Mouse (Mus musculus) inflammation-experienced regulatory T-cells, adult 16 weeks (primary cell): Measurements from ENCODE around the gene Hist1h2bn. TPM values are rescaled to one million over a fixed set of nuclear protein-coding genes. Genes with fewer than 3 reads are reported as not detected.

Experiments
- polyA plus RNA-seq: library from polyadenylated mRNA; unstranded; fragments of 100-300 nt; shearing (Covaris generic); gene quantifications from one replicate; pipeline ENCODE4 v1.2.1, GENCODE M21; 2017

The Hist1h2bn gene
- polyA plus RNA-seq, result 2.1 TPM

GRCm38 (mm10) chr13:21753524-21754285, at the start of gene Hist1h2bn, which contains the start of gene Hist1h2ak:
Gene Hist1h2bn, plus strand, starts transcription at chr13:21754123.
Gene Hist1h2ak, minus strand, starts transcription at chr13:21753827.

GRCm38 (mm10) chr13:21715864-21716539, 37.9 kb upstream of the Hist1h2bn start, which contains the start of the genes Hist1h2bl and Hist1h2ai:
Gene Hist1h2bl, minus strand, starts transcription at chr13:21716143.
Gene Hist1h2ai, plus strand, starts transcription at chr13:21716422.

GRCm38 (mm10) chr13:21717397-21718357, 36.2 kb upstream of the Hist1h2bn start, which contains the start of gene Hist1h3h:
Gene Hist1h3h, plus strand, starts transcription at chr13:21717659.

GRCm38 (mm10) chr13:21721757-21722372, 32.1 kb upstream of the Hist1h2bn start, which contains the start of gene Hist1h2bm:
Gene Hist1h2bm, plus strand, starts transcription at chr13:21722044.

GRCm38 (mm10) chr13:21734906-21735767, 18.8 kb upstream of the Hist1h2bn start, which contains the start of gene Hist1h4j:
Gene Hist1h4j, plus strand, starts transcription at chr13:21735064.

GRCm38 (mm10) chr13:21750159-21751017, 3.5 kb upstream of the Hist1h2bn start, which contains the start of gene Hist1h4k:
Gene Hist1h4k, minus strand, starts transcription at chr13:21750505.

GRCm38 (mm10) chr13:21779767-21780731, 26.1 kb downstream of the Hist1h2bn start, which contains the start of gene Hist1h1b:
Gene Hist1h1b, minus strand, starts transcription at chr13:21780625.

GRCm38 (mm10) chr13:21783255-21783617, 29.3 kb downstream of the Hist1h2bn start, which contains the start of gene Hist1h3i:
Gene Hist1h3i, minus strand, starts transcription at chr13:21783370.

GRCm38 (mm10) chr13:21786899-21787629, 33.1 kb downstream of the Hist1h2bn start, which contains the start of the genes Hist1h2an and Hist1h2bp:
Gene Hist1h2an, minus strand, starts transcription at chr13:21787218.
Gene Hist1h2bp, plus strand, starts transcription at chr13:21787461.

Other genes with a start within 250 kb of the Hist1h2bn start
- gene Zkscan8, start 223.0 kb upstream of the Hist1h2bn start, polyA plus RNA-seq, result 10.4 TPM
- not detected for gene Olfr1366, start 211.3 kb upstream of the Hist1h2bn start, polyA plus RNA-seq
- 0.20 TPM for gene Olfr1535, start 194.2 kb upstream of the Hist1h2bn start, polyA plus RNA-seq
- not detected for gene Olfr1364, start 172.4 kb upstream of the Hist1h2bn start, polyA plus RNA-seq
- not detected for gene Olfr1362, start 140.1 kb upstream of the Hist1h2bn start, polyA plus RNA-seq
- gene Olfr11, start 111.6 kb upstream of the Hist1h2bn start, polyA plus RNA-seq, result not detected
- gene Olfr1361, start 90.7 kb upstream of the Hist1h2bn start, polyA plus RNA-seq, result not detected
- not detected for gene Olfr1360, start 76.7 kb upstream of the Hist1h2bn start, polyA plus RNA-seq
- gene Olfr1359, start 56.0 kb upstream of the Hist1h2bn start, polyA plus RNA-seq, result not detected
- gene Hist1h2bl, start 38.0 kb upstream of the Hist1h2bn start, polyA plus RNA-seq, result not detected
- gene Hist1h2ai, start 37.7 kb upstream of the Hist1h2bn start, polyA plus RNA-seq, result not detected
- gene Hist1h3h, start 36.5 kb upstream of the Hist1h2bn start, polyA plus RNA-seq, result not detected
- gene Hist1h2bm, start 32.1 kb upstream of the Hist1h2bn start, polyA plus RNA-seq, result 0.82 TPM
- not detected for gene Hist1h4j, start 19.1 kb upstream of the Hist1h2bn start, polyA plus RNA-seq
- 22.8 TPM for gene Hist1h4k, start 3.6 kb upstream of the Hist1h2bn start, polyA plus RNA-seq
- gene Hist1h2ak, start 296 bp upstream of the Hist1h2bn start, polyA plus RNA-seq, result 3.0 TPM
- 4.3 TPM for gene Hist1h1b, start 26.5 kb downstream of the Hist1h2bn start, polyA plus RNA-seq
- gene Hist1h3i, start 29.2 kb downstream of the Hist1h2bn start, polyA plus RNA-seq, result 1.6 TPM
- gene Hist1h2an, start 33.1 kb downstream of the Hist1h2bn start, polyA plus RNA-seq, result not detected
- not detected for gene Hist1h2bp, start 33.3 kb downstream of the Hist1h2bn start, polyA plus RNA-seq
- gene Hist1h2bq, start 56.1 kb downstream of the Hist1h2bn start, polyA plus RNA-seq, result 6.5 TPM
- gene Hist1h2ao, start 56.3 kb downstream of the Hist1h2bn start, polyA plus RNA-seq, result not detected
- 42.3 TPM for gene Hist1h4m, start 57.6 kb downstream of the Hist1h2bn start, polyA plus RNA-seq
- gene Hist1h4n, start 78.1 kb downstream of the Hist1h2bn start, polyA plus RNA-seq, result 3.8 TPM
- gene Hist1h2ap, start 79.4 kb downstream of the Hist1h2bn start, polyA plus RNA-seq, result 104 TPM
- gene Hist1h2br, start 79.6 kb downstream of the Hist1h2bn start, polyA plus RNA-seq, result 6.7 TPM
- 0.24 TPM for gene Zfp184, start 191.0 kb downstream of the Hist1h2bn start, polyA plus RNA-seq
- not detected for gene Pom121l2, start 227.1 kb downstream of the Hist1h2bn start, polyA plus RNA-seq